Mouse (Mus musculus) ES-Bruce4 (cell line): ENCODE data around the gene Tgm2. TPM values are rescaled to one million over a fixed set of nuclear protein-coding genes. Genes with fewer than 3 reads are reported as not detected.

Source experiments
- H3K27ac ChIP-seq: 2 replicates; pipeline ENCODE4 v1.5.1; 2012; ENCODE audit warnings: low read length, inconsistent platforms; ENCODE audit not compliant: insufficient read depth
- H3K27me3 ChIP-seq: 2 replicates; pipeline ENCODE4 v1.6.1; 2012; ENCODE audit warnings: mild to moderate bottlenecking, low read length, inconsistent platforms; ENCODE audit not compliant: control insufficient read depth, poor library complexity, insufficient read depth, severe bottlenecking
- H3K36me3 ChIP-seq: 2 replicates; pipeline ENCODE4 v1.6.1; 2012; ENCODE audit warnings: inconsistent platforms, mild to moderate bottlenecking, low read length, moderate library complexity; ENCODE audit not compliant: control insufficient read depth, poor library complexity, insufficient read depth, severe bottlenecking
- H3K4me1 ChIP-seq: one replicate; pipeline ENCODE4 v1.8.1; 2011; ENCODE audit warnings: low read length; ENCODE audit not compliant: control insufficient read depth, insufficient read depth
- H3K4me3 ChIP-seq: 2 replicates; pipeline ENCODE4 v1.5.1; 2011; ENCODE audit warnings: low read depth, mild to moderate bottlenecking, low read length
- H3K9ac ChIP-seq: 2 replicates; pipeline ENCODE4 v1.6.1; 2012; ENCODE audit warnings: low read depth, mild to moderate bottlenecking, inconsistent platforms; ENCODE audit not compliant: poor library complexity, severe bottlenecking
- H3K9me3 ChIP-seq: replicated peaks from 2 replicates; pipeline ENCODE4 v1.6.1; 2012; ENCODE audit warnings: mild to moderate bottlenecking, low read length, inconsistent platforms; ENCODE audit not compliant: control insufficient read depth, poor library complexity, insufficient read depth, severe bottlenecking
- CTCF ChIP-seq: IDR thresholded peaks from one replicate; pipeline ENCODE4 v1.8.1; 2011; ENCODE audit warnings: low read depth, low read length
- EP300 ChIP-seq: IDR thresholded peaks from 2 replicates; pipeline ENCODE4 v1.6.1; 2011; ENCODE audit warnings: low read depth, low read length; ENCODE audit not compliant: insufficient read depth
- POLR2A ChIP-seq: IDR thresholded peaks from one replicate; pipeline ENCODE4 v1.8.1; 2011; ENCODE audit warnings: low read length; ENCODE audit not compliant: insufficient read depth
- polyA plus RNA-seq: library from polyadenylated mRNA; stranded (reverse); fragments of >200 nt; gene quantifications from 2 replicates; pipeline ENCODE4 v1.2.4, GENCODE M21; 2011; ENCODE audit warnings: low read depth; ENCODE audit not compliant: missing spikeins, insufficient read depth, insufficient read length

Gene Tgm2
- polyA plus RNA-seq, 1 experiment = 18.4 TPM

DNA sequence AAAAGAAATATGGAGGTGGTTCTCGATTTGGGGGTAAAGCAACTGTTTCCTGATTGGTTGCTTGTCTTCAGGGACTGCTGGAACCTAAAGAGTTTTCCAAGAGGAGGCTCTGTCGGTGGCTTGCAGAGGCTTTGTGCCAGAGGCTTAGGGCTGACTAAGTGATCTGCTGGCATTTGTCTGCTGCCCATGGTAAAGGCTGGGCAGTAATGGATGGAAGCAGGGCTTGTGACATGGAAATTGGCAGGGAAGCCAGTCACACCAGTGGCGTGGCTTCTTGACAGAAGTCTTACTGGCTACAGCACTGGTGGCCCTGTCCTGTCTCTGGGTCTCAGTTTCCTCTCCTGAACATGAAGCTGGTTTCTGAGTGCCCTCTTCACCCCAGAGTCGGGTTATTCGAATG, 49.2 kb downstream of the Tgm2 start:
- no peaks in the 10 kb centered on the region for H3K9me3 ChIP-seq
- no peaks in the 10 kb centered on the region for H3K36me3 ChIP-seq
- H3K9ac ChIP-seq = no peak overlapping the region
- no peak overlapping the region for H3K4me3 ChIP-seq
- H3K27ac ChIP-seq = no peak overlapping the region
- TF ChIP-seq POLR2A (no peak), CTCF (no peak), EP300 (no peak)
- H3K27me3 ChIP-seq = no peaks in the 10 kb centered on the region
- H3K4me1 ChIP-seq = peaks cover 2% of the 10 kb centered on the region

DNA sequence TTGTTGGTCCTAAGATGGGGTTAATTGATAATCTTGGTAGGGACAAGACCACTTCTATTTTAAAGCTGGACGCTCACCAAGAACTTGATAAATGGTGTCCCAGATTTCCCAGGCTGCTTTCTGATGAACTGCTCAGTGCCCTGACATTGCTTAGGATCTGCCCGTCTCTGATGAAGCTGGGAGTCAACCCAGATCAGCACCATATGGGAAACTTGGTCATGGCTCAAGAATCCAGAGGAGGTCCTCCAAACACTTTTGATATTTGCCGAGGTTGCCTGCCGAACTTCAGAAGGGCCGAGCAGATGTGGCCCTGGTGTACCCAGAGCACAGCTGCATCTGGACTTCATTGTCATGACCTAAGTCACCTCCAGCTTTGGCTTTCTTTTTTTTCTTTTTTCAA, 51.4 kb downstream of the Tgm2 start:
- H3K9me3 ChIP-seq = no peaks in the 10 kb centered on the region
- TF ChIP-seq CTCF (no peak), POLR2A (no peak), EP300 (no peak)
- no peaks in the 10 kb centered on the region for H3K36me3 ChIP-seq
- H3K27ac ChIP-seq = no peak overlapping the region
- H3K27me3 ChIP-seq = no peaks in the 10 kb centered on the region
- no peak overlapping the region for H3K9ac ChIP-seq
- H3K4me3 ChIP-seq = no peak overlapping the region
- H3K4me1 ChIP-seq = peaks cover 2% of the 10 kb centered on the region

DNA sequence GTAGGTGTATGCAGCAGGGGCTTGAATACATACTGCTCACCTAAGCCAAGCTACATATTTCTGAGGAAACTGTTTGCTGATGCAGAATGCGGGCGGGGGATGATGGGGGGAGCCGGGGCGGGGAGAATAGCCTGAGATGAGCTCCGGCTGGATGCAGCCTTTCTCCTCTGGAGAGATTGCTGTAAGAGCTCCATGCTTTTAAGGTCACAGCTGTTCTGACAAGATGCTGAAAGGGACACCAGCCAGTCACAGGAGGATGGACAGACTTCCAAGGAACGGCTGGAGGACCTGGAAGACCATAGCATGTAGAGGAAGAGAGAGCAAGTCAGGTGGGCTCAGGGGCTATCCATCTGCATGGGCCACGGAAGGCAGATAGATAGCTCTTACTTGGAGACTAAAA, 51.9 kb downstream of the Tgm2 start:
- H3K36me3 ChIP-seq = no peaks in the 10 kb centered on the region
- no peak overlapping the region for H3K27ac ChIP-seq
- no peak for TF ChIP-seq EP300
- no peak for TF ChIP-seq CTCF
- TF ChIP-seq POLR2A = no peak
- H3K4me1 ChIP-seq = peaks cover 2% of the 10 kb centered on the region
- H3K27me3 ChIP-seq = no peaks in the 10 kb centered on the region
- H3K9me3 ChIP-seq = no peaks in the 10 kb centered on the region
- no peak overlapping the region for H3K9ac ChIP-seq
- no peak overlapping the region for H3K4me3 ChIP-seq

DNA sequence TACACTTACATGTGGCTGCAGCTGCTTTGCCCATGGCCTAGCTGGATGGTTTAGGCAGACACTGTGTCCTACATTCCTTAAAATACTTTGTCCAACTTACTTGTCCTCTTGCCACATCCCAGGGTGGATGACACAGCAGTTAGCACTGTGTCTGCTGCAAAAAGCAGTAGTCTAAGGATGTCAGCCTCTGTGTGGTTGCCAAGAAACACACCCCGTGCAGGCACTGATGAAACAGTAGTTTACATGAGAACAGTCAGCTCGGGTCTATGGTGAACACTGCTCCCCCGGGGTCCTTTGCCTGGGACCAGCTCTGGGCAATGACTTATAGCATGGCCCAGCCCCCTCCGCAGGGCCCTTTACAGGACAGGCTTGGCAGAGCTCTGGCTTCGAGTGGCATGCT, 52.9 kb downstream of the Tgm2 start:
- Histone ChIP-seq H3K27me3 (no peaks in the 10 kb centered on the region), H3K9ac (no peak overlapping the region), H3K36me3 (no peaks in the 10 kb centered on the region), H3K4me1 (peaks cover 2% of the 10 kb centered on the region), H3K27ac (no peak overlapping the region), H3K4me3 (no peak overlapping the region), H3K9me3 (no peaks in the 10 kb centered on the region)
- TF ChIP-seq CTCF (no peak), POLR2A (no peak), EP300 (no peak)

DNA sequence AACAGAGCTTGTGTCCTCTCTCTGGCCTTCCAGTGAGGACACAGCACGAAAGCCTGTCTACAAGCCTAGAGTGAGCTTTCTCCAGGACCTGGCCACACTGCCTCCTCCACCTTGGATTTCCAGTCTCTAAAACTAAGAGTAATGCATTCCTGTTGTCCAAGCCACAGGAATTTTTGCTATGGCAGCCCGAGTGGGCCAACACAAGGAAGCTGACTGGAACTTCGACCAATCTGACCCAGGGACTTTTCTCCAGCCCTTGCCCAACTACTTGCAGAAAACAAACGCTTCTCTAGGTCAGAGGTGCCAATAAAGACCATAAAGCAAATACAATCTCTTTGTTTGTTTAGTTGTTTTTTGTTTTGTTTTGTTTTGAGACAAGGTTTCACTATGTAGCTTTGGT, 56.1 kb downstream of the Tgm2 start:
- H3K4me1 ChIP-seq = peaks cover 2% of the 10 kb centered on the region
- no peak overlapping the region for H3K27ac ChIP-seq
- H3K4me3 ChIP-seq = no peak overlapping the region
- H3K27me3 ChIP-seq = no peaks in the 10 kb centered on the region
- no peaks in the 10 kb centered on the region for H3K9me3 ChIP-seq
- TF ChIP-seq POLR2A (no peak), CTCF (no peak), EP300 (no peak)
- no peak overlapping the region for H3K9ac ChIP-seq
- H3K36me3 ChIP-seq = no peaks in the 10 kb centered on the region

DNA sequence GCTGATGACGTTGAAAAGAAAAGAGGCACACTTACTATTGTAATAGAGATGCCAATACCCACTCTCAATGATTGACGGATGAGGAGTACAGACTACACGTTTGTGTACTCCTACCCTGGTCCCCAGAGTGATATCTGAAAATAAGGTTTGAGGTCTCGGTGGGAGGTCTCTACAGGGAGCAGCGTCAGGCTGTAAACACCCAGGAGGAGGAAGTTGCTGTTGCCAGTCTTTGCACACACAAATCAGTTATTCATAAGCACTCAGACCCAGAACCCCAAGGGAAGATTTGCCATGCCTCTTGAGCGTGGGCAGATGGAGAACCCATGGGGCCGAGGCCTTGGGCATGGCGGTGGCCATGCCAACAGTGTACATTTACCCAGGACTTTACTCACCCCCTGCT, 61.8 kb downstream of the Tgm2 start:
- H3K4me3 ChIP-seq = no peak overlapping the region
- no peak for TF ChIP-seq EP300
- no peak for TF ChIP-seq CTCF
- no peak for TF ChIP-seq POLR2A
- no peaks in the 10 kb centered on the region for H3K4me1 ChIP-seq
- no peak overlapping the region for H3K27ac ChIP-seq
- H3K36me3 ChIP-seq = no peaks in the 10 kb centered on the region
- H3K9ac ChIP-seq = no peak overlapping the region
- H3K27me3 ChIP-seq = no peaks in the 10 kb centered on the region
- H3K9me3 ChIP-seq = no peaks in the 10 kb centered on the region

DNA sequence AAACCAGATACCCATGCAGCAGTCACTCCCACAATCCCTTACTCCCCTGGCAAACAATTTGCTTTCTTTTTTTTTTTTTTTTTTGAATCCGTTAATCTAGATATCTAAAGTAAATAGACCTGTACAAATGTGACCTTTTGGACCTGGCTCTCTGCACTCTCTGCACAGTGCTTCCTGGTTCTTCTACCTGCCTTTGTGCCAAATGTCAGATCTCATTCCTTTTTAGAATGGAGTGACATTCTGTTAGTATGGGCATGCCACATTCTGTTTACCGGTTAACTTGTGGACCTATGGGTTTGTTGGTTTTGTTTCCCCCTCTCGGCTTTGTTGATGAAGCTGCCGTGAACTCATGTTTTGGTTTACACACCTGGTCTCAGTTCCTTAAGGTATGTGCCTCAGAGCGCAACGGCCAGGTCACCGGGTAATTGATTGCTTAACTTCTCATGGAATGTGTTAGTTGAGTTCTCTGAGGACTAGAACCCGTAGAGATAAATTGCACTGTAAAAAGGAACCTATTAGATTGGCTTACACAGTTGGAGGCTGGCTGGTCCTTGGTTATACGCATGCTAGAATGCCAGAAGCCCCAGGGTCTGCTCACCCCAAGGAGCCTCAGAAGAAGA, 65.5 kb downstream of the Tgm2 start:
- H3K4me1 ChIP-seq = no peaks in the 10 kb centered on the region
- no peak overlapping the region for H3K9ac ChIP-seq
- H3K27me3 ChIP-seq = no peaks in the 10 kb centered on the region
- H3K4me3 ChIP-seq = no peak overlapping the region
- H3K9me3 ChIP-seq = no peaks in the 10 kb centered on the region
- TF ChIP-seq EP300 (no peak), CTCF (no peak), POLR2A (no peak)
- no peaks in the 10 kb centered on the region for H3K36me3 ChIP-seq
- H3K27ac ChIP-seq = no peak overlapping the region
